Mouse (Mus musculus) forebrain, embryonic 15.5 days (tissue): ENCODE measurements around the gene Map1b. TPM values are rescaled to one million over a fixed set of nuclear protein-coding genes. Genes with fewer than 3 reads are reported as not detected.

Experiments
- ATAC-seq: fragments of 200-750 bp; cut with Nextera tagmentation; replicated peaks from 2 replicates; pipeline ENCODE4 v1.8.0; 2017; ENCODE audit warnings: mild to moderate bottlenecking, moderate TSS enrichment, moderate library complexity
- H3K27ac ChIP-seq: fragments of 300-500 bp; sonication (generic); replicated peaks from 2 replicates; pipeline ENCODE4 v1.5.1; 2015; ENCODE audit warnings: mild to moderate bottlenecking, inconsistent platforms
- H3K27me3 ChIP-seq: fragments of 300-500 bp; sonication (generic); 2 replicates; pipeline ENCODE4 v1.6.1; 2015; ENCODE audit warnings: inconsistent platforms
- H3K36me3 ChIP-seq: fragments of 300-500 bp; sonication (generic); 2 replicates; pipeline ENCODE4 v1.6.1; 2015; ENCODE audit warnings: mild to moderate bottlenecking, inconsistent platforms
- H3K4me1 ChIP-seq: fragments of 300-500 bp; sonication (generic); 2 replicates; pipeline ENCODE4 v1.6.1; 2015; ENCODE audit warnings: inconsistent platforms
- H3K4me2 ChIP-seq: fragments of 300-500 bp; sonication (generic); replicated peaks from 2 replicates; pipeline ENCODE4 v1.6.1; 2015; ENCODE audit warnings: mild to moderate bottlenecking, inconsistent platforms
- H3K4me3 ChIP-seq: fragments of 300-500 bp; sonication (generic); 2 replicates; pipeline ENCODE4 v1.5.1; 2015; ENCODE audit warnings: mild to moderate bottlenecking, inconsistent platforms
- H3K9ac ChIP-seq: fragments of 300-500 bp; sonication (generic); replicated peaks from 2 replicates; pipeline ENCODE4 v1.6.1; 2015; ENCODE audit warnings: mild to moderate bottlenecking, inconsistent platforms
- H3K9me3 ChIP-seq: fragments of 300-500 bp; sonication (generic); 2 replicates; pipeline ENCODE4 v1.6.1; 2016; ENCODE audit warnings: inconsistent platforms
- WGBS: fragments of 180-500 bp; shearing (Covaris S2); methylation state at CpG from one replicate; pipeline ENCODE4 v1.1.7; 2015; ENCODE audit warnings: mixed read lengths; 5-methylcytosine and 5-hydroxymethylcytosine counted together
- polyA plus RNA-seq: library from polyadenylated mRNA; unstranded; fragments of >200 nt; fragmentation: Nextera tagmentation; extraction: Ambion mirVana; gene quantifications from 2 replicates; pipeline ENCODE4 v1.2.1, GENCODE M21; 2015

The Map1b gene
- polyA plus RNA-seq, 1 experiment from 2014 or later, result 1,899 TPM

DNA sequence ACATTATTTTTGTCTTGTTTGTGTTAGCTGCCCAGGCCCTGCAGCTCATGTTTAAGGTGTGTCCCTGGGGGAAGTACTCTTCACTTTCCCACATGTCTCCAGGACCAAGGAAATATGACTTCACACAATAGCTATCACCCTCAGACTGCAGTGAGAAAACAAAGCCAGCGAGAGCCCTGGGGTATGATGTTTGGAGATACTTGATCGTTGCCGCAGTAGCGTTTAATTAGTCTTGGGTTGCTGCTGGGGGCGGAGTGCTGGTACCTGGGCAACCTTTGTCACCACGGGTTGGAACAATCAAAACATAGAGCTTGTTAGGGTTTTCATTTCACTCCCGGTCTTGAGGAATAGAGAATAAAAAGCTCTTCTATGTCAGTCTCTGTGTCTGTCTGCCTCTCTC, 14.9 kb downstream of the Map1b start:
- no peaks in the 10 kb centered on the region for H3K27me3 ChIP-seq
- 0 out of 2 replicates have a peak overlapping the region, but pooled peaks have one; percentile 1 for H3K4me3 ChIP-seq
- no peaks in the 10 kb centered on the region for H3K9me3 ChIP-seq
- ATAC-seq, result no peak
- peak overlapping the region; percentile 49 for H3K27ac ChIP-seq
- H3K4me2 ChIP-seq, result peak overlapping the region; percentile 36
- 7% methylated on average over 7 of the region's 7 CpGs for WGBS
- H3K36me3 ChIP-seq, result peaks cover 21% of the 10 kb centered on the region
- H3K9ac ChIP-seq, result peak overlapping the region; percentile 29; the same call in 1 of the 2 replicates
- peaks cover 85% of the 10 kb centered on the region for H3K4me1 ChIP-seq

DNA sequence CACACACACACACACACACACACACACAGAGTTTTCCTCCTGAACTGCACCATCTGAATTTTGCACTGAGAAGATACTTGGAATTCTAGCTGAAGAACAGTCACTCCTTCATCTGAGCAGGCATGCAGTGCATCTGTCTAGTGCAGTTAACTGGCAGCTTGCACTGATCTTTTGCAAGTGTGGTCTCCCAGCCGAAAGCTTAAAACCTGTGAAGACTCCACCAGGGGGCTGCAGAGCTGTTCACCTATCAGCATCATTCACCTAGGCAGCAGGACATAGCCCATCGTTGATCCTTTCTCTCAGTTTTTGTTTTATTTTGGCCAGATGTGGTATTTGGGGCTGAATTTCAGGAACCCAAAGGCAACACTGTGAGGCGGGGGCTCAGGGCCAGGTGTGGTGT, 15.7 kb downstream of the Map1b start:
- H3K4me3 ChIP-seq, result no peak overlapping the region
- 0 out of 2 replicates have a peak overlapping the region, but pooled peaks have one; percentile 0 for H3K4me2 ChIP-seq
- WGBS, result 48% methylated on average over 3 of the region's 3 CpGs
- H3K9ac ChIP-seq, result no peak overlapping the region
- H3K27me3 ChIP-seq, result no peaks in the 10 kb centered on the region
- peak overlapping the region; percentile 49; the same call in 1 of the 2 replicates for H3K27ac ChIP-seq
- H3K9me3 ChIP-seq, result no peaks in the 10 kb centered on the region
- no peak; the same call in 1 of the 2 replicates for ATAC-seq
- peaks cover 85% of the 10 kb centered on the region for H3K4me1 ChIP-seq
- peaks cover 13% of the 10 kb centered on the region; the same call in 1 of the 2 replicates for H3K36me3 ChIP-seq

DNA sequence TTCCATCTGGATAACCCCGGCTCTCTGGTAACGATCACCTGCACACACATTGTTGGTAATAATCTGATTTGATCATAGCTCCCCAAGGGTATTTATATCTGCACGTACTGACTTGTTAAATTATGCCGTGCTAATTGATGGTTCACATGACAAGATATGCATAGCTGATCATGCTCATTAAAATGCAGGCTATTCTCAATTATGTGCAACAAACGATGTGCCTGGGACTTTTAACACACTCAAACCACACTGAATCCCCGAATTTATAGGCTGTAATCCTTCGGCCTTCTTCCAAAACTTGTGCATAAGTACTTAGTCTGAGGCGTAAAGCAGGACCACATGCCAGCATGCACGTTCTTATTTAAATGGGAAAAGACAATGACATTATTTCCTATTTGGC, 16.6 kb downstream of the Map1b start:
- H3K4me2 ChIP-seq, result no peak overlapping the region
- no peak overlapping the region for H3K9ac ChIP-seq
- H3K4me3 ChIP-seq, result no peak overlapping the region
- no peaks in the 10 kb centered on the region for H3K9me3 ChIP-seq
- no peak for ATAC-seq
- H3K4me1 ChIP-seq, result peaks cover 84% of the 10 kb centered on the region
- whole genome bisulfite sequencing, result 18% methylated on average over 9 of the region's 9 CpGs
- H3K27ac ChIP-seq, result no peak overlapping the region
- peaks cover 8% of the 10 kb centered on the region; the same call in 1 of the 2 replicates for H3K36me3 ChIP-seq
- H3K27me3 ChIP-seq, result no peaks in the 10 kb centered on the region

DNA sequence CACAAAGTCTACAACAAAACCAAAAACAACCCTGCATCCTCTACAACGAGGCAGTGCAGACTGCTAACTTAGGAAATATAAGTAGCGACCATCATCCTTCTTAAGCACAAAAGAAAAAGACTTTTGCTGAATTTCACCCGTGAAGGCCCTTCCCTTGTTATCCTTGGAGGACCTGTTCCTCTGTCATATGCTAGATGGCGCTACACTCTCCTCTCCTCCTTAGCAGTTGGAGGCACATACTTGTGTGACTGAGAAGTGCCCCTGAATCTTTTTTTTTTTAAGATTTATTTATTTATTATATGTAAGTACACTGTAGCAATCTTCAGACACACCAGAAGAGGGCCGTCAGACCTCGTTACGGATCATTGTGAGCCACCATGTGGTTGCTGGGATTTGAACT, 20.2 kb downstream of the Map1b start:
- H3K9ac ChIP-seq, result no peak overlapping the region
- no peaks in the 10 kb centered on the region for H3K9me3 ChIP-seq
- ATAC-seq, result no peak
- WGBS, result 83% methylated on average over 7 of the region's 7 CpGs
- H3K27ac ChIP-seq, result no peak overlapping the region
- H3K36me3 ChIP-seq, result 0 out of 2 replicates have a peak, but pooled peaks cover 7% of the 10 kb centered on the region
- H3K4me3 ChIP-seq, result no peak overlapping the region
- H3K27me3 ChIP-seq, result no peaks in the 10 kb centered on the region
- no peak overlapping the region for H3K4me2 ChIP-seq
- peaks cover 84% of the 10 kb centered on the region for H3K4me1 ChIP-seq

DNA sequence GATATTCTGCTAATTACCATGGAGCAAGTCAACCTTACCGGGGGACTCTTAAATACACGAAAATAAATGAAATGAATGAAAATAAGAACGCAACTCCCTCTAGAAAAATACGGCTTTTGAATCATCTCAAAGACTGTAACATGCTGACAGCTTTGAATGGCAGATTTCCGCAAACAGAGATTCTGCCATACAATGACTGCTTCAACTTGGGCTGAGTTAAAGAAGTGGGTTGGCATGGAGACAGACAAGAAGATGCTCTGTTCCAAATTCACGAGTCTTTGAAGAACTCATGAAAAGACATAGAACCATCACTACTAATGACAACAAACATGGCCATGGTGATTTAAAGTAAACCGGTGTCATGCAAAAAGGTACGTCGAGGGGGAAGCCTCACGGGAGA, 21.9 kb downstream of the Map1b start:
- H3K4me1 ChIP-seq, result peaks cover 77% of the 10 kb centered on the region
- 0 out of 2 replicates have a peak, but pooled peaks cover 7% of the 10 kb centered on the region for H3K36me3 ChIP-seq
- WGBS, result 30% methylated on average over 10 of the region's 10 CpGs
- H3K9me3 ChIP-seq, result no peaks in the 10 kb centered on the region
- no peak for ATAC-seq
- no peak overlapping the region for H3K27ac ChIP-seq
- no peak overlapping the region for H3K4me3 ChIP-seq
- H3K4me2 ChIP-seq, result no peak overlapping the region
- H3K27me3 ChIP-seq, result no peaks in the 10 kb centered on the region
- no peak overlapping the region for H3K9ac ChIP-seq

DNA sequence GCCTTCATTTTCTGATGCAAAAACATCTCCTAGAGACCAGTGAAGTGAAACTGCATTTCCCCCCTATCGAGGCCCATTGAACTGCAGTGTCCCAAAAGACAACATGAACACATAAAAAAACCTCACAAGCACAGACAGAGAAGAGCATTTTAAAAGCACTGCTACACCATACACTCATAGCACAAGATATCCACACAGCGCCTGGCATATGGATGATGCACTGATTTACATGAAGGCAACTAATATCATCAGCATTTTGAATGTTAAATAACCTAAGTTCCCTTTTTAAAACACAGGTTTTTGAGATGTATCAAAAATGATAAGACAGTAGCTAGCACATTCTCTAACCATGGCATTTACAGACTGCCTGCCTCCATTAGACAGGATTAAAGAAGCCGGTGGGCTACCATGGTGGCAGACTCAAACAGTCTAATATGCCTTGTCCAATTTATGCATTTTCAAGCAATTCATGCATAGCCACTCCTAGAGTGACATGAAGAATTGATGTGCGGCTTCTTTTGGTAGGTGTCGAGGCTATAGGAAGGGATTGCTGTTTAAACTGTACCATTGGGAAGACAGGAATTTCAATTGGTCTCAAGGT, 22.9 kb downstream of the Map1b start:
- peak; percentile 4; the same call in 1 of the 2 replicates for ATAC-seq
- H3K36me3 ChIP-seq, result 0 out of 2 replicates have a peak, but pooled peaks cover 7% of the 10 kb centered on the region
- peaks cover 71% of the 10 kb centered on the region for H3K4me1 ChIP-seq
- H3K4me3 ChIP-seq, result no peak overlapping the region
- peak overlapping the region; percentile 78 for H3K27ac ChIP-seq
- 0 out of 2 replicates have a peak overlapping the region, but pooled peaks have one; percentile 11 for H3K4me2 ChIP-seq
- H3K9ac ChIP-seq, result peak overlapping the region; percentile 17; the same call in 1 of the 2 replicates
- WGBS, result 17% methylated on average over 5 of the region's 5 CpGs
- no peaks in the 10 kb centered on the region for H3K27me3 ChIP-seq
- H3K9me3 ChIP-seq, result no peaks in the 10 kb centered on the region

DNA sequence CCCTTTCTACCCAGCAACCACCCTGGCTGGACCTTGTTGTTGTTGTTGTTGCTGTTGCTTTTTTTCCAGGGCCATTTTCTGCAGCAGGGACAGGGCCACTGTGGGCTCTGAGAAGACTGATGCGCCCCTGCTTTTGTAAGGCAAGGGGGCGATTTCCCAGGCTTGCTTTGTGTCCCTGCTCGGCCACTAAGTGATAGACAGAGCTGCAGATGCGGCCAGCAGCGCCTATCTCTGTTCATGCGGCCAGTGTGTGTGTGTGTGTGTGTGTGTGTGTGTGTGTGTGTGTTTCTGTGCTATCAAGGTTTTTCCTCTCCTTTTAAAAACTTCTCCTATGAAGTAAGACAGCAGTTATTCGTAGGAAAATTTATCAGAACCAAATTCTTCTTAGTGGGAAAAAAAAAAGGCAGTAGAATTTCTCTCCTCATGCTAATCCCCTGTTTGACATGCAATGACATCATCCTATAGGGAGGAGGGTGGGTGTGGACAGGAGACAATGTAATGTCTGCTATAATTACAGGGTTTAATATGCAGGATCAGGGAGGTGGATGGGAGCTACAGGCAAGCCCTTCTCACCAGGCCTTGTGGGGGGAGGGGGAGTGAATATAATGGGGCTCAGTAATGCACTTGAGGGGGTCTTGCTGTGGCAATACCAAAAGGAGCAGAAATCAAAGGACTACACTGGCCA, 23.6 kb downstream of the Map1b start:
- Histone ChIP-seq H3K4me3 (no peak overlapping the region), H3K9ac (peak overlapping the region; percentile 17; the same call in 1 of the 2 replicates), H3K9me3 (no peaks in the 10 kb centered on the region), H3K27ac (peak overlapping the region; percentile 78), H3K4me1 (peaks cover 66% of the 10 kb centered on the region), H3K27me3 (no peaks in the 10 kb centered on the region), H3K4me2 (peak overlapping the region; percentile 13), H3K36me3 (0 out of 2 replicates have a peak, but pooled peaks cover 7% of the 10 kb centered on the region)
- peak; percentile 60 for ATAC-seq
- 7% methylated on average over 7 of the region's 7 CpGs for WGBS

DNA sequence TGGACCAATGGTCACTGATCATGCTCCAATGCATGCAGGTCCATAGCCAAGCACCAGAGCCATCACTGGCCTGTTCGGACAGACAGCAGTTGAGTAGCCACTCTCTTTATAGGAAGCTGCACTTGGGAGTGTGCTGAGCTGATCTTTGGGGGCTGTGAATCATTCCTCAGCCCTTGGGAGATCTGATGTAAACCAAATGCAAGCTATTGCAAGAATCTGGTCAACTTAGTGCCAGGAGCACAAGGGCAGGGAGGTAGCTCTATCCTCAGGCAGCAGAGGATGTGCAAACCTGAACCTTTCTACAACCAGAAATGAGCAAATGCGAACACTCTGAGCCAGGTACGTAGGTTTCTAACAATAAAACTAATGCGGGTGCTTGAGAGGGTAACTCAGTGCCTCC, 26.3 kb downstream of the Map1b start:
- WGBS, result 98% methylated on average over 4 of the region's 4 CpGs
- Histone ChIP-seq H3K4me1 (peaks cover 58% of the 10 kb centered on the region), H3K36me3 (peaks cover 19% of the 10 kb centered on the region; the same call in 1 of the 2 replicates)

DNA sequence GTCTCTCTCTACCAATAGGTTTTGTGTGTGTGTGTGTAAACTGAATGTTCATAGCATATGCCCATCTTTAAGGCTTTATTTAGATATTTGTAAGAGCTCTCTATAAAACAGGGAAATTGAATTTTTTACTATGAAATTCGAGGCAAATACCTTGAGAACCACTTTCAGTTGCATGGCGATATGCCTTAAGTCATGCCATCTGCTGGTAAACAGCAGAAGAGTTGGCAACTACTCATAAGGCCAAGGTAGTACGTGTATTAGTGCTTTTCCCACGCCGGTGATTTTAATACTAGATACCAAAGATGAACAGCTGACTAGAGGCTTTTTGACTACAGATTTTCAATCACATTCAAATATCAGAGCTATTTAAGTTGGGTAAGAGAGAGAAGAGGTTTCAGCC, 27.2 kb downstream of the Map1b start:
- H3K4me3 ChIP-seq, result no peak overlapping the region
- H3K27me3 ChIP-seq, result no peaks in the 10 kb centered on the region
- no peak for ATAC-seq
- no peak overlapping the region for H3K4me2 ChIP-seq
- peaks cover 13% of the 10 kb centered on the region; the same call in 1 of the 2 replicates for H3K36me3 ChIP-seq
- 82% methylated on average over 5 of the region's 5 CpGs for WGBS
- H3K9ac ChIP-seq, result no peak overlapping the region
- peaks cover 57% of the 10 kb centered on the region for H3K4me1 ChIP-seq
- no peak overlapping the region for H3K27ac ChIP-seq
- no peaks in the 10 kb centered on the region for H3K9me3 ChIP-seq

More for the DNA sequence above, 26.3 kb downstream of the Map1b start:
- Histone ChIP-seq H3K4me3 (no peak overlapping the region), H3K27ac (no peak overlapping the region), H3K9me3 (no peaks in the 10 kb centered on the region), H3K9ac (no peak overlapping the region), H3K4me2 (no peak overlapping the region), H3K27me3 (no peaks in the 10 kb centered on the region)
- ATAC-seq, result no peak

DNA sequence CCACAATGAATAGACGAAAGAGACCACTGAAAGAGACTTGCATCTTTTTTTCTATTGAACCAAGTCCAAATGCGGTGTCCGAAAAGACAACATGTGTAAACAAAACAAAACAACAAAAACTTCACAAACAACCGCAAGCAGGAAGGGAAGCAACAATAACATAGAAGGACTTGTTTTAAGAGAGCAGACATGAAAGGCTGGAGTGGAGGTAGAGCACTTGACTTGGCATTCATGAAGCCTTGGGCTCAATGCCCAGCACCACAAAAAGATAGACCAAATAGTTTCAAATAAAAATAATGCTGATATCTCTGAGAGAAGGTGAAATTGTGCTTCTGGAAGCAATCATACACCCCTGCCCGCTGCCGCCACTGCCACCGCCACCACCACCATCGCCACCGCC, 30.5 kb downstream of the Map1b start:
- no peak overlapping the region for H3K4me2 ChIP-seq
- WGBS, result 88% methylated on average over 9 of the region's 9 CpGs
- H3K36me3 ChIP-seq, result peaks cover 13% of the 10 kb centered on the region; the same call in 1 of the 2 replicates
- H3K27ac ChIP-seq, result no peak overlapping the region
- peaks cover 56% of the 10 kb centered on the region for H3K4me1 ChIP-seq
- H3K4me3 ChIP-seq, result no peak overlapping the region
- no peaks in the 10 kb centered on the region for H3K9me3 ChIP-seq
- H3K27me3 ChIP-seq, result no peaks in the 10 kb centered on the region
- no peak overlapping the region for H3K9ac ChIP-seq
- no peak for ATAC-seq

DNA sequence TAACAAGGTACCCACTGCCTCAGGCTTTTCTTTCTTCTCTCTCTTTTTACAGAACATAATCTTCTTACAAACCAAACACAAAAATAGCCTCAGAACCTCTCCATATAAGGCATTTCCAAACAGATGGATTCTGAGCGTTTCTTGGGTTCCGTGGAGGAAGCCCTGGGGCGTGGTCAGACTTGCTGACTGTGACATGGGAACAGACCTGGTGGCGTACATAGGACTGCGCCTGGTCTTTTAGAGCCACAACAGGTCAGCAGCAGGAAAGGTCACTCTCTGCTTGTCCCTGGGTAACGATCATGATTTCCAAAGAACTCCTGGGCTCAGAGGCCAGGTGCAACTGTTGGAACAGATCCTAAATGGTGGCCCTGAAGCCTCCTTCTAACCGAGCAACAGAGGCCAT, 31.0 kb downstream of the Map1b start:
- no peak for ATAC-seq
- H3K9me3 ChIP-seq, result no peaks in the 10 kb centered on the region
- H3K4me2 ChIP-seq, result no peak overlapping the region
- H3K9ac ChIP-seq, result no peak overlapping the region
- H3K4me1 ChIP-seq, result peaks cover 53% of the 10 kb centered on the region
- WGBS, result 67% methylated on average over 7 of the region's 7 CpGs
- H3K36me3 ChIP-seq, result peaks cover 13% of the 10 kb centered on the region; the same call in 1 of the 2 replicates
- H3K4me3 ChIP-seq, result no peak overlapping the region
- H3K27ac ChIP-seq, result no peak overlapping the region
- no peaks in the 10 kb centered on the region for H3K27me3 ChIP-seq

DNA sequence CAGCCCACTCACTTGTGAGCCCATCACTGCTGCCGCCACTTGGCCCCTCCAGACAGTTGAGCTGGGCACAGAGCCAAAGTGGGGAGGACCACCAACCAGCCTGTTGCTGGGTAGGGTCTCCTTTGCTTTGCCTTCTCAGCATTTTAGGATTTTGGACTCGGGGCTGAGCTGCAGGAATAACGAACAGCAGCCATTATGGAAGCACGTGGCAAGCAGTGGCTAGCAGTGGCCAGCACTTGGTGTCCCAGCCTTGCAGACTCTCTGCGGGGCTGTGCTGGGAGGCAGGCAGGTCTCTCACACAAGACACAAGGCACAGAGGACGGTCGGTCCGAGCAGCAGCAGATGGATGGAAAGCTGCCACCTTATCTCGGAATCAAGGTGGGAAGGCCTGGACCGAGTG, 31.4 kb downstream of the Map1b start:
- H3K9me3 ChIP-seq, result no peaks in the 10 kb centered on the region
- no peaks in the 10 kb centered on the region for H3K27me3 ChIP-seq
- ATAC-seq, result no peak
- no peak overlapping the region for H3K4me3 ChIP-seq
- no peak overlapping the region for H3K4me2 ChIP-seq
- H3K36me3 ChIP-seq, result peaks cover 13% of the 10 kb centered on the region; the same call in 1 of the 2 replicates
- 52% methylated on average over 10 of the region's 10 CpGs for WGBS
- peaks cover 53% of the 10 kb centered on the region for H3K4me1 ChIP-seq
- no peak overlapping the region for H3K9ac ChIP-seq
- H3K27ac ChIP-seq, result no peak overlapping the region
